Mouse (Mus musculus) cerebellum, postnatal 4 days (tissue): ENCODE measurements around the gene Ly6g6d.
"Not testable (repeated sequence)": the region's sequence is repeated elsewhere in the genome, so short reads cannot be mapped to it uniquely, and the experiment has no call there.

ENCODE experiments used
- DNase-seq, 2 experiments: peaks; one replicate each; pipeline ENCODE4 v3.0.0; 2022; ENCODE audit warnings: low spot score in 2 of 2, mixed read lengths in 1 of 2

The Ly6g6d gene

DNA sequence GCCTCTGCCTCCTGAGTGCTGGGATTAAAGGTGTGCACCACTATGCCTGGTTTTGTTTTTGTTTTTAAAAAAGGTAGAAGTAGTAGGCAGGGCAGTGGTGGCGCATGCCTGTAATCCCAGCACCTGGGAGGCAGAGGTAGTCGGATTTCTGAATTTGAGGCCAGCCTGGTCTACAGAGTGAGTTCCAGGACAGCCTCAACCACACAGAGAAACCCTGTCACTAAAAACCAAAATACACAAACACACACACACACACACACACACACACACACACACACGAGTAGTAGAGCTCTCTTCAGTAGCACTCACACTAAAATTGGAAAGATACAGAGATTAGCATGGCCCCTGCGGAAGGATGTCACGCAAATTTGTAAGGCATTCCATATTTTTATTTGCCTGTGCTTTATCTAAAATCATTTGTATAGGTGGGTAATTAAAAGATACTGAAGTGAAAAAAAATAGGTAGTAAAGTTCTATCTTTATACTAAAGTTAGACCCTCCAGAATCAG, 28.9 kb downstream of the Ly6g6d start:
- no peak for DNase-seq

DNA sequence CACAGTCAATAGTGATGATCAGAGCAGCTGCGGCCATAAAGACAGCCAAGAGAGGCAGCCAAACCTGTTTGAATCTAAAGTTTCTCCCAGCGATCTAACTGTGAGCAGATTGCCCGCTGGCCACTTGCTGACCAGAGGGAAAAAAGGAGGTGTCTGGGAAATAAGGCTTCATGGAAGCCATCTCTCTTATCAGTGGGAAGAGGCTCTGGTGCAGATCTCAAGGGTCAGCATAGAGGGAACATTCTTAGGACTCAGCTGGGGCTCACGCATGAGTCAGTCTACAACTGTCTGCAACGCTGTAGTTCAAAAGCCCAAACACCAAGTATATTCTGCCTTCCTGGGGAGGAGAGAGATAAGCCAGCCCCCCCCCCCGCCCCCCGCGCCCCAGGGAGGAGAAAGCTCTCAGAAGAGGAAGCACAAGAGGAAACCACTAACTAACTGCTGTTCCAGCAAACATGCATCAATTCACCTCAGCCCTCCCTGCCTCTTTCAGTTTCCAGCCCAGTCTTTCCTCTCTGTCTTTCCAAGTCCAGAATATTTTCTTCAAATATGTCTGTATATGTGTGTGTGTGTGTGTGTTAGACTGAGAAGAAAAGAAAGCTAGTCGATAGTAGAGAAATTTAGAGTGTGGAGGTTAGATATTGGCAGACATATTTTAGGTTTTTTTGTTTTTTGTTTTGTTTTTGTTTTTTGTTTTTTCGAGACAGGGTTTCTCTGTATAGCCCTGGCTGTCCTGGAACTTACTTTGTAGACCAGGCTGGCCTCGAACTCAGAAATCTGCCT, 29.5 kb downstream of the Ly6g6d start:
- DNase-seq = no peak

DNA sequence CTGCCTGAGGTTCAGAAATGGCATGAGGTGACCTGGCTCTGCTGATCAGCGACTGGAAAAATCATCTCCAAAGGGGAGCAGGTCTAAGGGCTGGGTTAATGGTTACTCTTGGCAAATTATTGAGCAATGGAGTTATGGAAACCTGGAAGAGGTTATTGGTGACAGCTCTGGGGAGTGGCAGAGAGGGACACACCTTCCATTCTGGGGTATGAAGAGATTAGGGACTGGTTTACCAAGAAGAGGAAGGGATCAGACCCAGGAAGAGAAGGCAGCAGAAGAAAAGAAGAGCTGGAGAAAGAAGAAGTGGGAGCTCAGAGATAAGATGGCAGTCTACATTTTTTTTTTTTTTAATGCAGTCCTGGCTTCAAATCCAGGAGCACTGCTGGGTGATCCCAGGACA, 30.2 kb downstream of the Ly6g6d start:
- no peak for DNase-seq

DNA sequence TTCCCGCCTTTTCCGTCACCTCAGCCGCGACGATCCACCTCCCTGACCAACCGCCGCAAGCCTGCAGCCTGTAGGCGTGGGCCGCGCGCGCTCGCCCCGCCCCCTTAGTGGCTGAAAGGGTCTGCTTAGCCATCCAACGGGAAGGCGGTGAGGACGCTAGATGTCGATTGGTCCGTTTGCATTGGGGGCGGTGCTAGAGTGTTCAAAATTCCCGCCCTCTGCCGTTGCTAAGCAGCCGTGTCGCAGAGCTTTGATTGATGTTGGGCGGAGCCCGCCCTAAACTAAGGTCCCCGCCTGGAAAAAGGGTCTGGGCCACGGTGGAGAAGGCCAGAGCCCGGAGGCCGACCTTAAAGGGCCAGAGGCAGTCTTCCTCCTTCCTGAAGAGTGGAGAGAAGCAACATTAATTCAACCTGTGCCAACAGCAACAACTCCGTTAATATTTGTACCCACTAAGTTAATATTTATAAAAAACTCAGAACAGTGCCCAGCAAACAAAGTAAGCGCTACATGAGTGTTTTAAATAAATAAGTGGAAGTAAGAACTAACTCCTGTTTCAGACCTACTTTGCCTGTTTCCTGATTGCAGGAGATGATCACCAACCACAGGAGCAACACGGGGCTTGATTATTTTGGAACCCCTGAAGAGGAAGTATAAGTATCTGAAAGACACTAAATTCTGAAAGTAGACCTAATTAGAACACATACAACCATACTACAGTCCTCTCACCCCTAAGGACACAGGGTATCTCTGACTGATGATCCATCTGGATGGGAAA, 31.0 kb downstream of the Ly6g6d start, which contains the start of gene Msh5:
TSS of gene Msh5 (minus strand) at position 65 of the 775 bp plus-strand sequence.
- peak; percentile 92 to 98 for DNase-seq

DNA sequence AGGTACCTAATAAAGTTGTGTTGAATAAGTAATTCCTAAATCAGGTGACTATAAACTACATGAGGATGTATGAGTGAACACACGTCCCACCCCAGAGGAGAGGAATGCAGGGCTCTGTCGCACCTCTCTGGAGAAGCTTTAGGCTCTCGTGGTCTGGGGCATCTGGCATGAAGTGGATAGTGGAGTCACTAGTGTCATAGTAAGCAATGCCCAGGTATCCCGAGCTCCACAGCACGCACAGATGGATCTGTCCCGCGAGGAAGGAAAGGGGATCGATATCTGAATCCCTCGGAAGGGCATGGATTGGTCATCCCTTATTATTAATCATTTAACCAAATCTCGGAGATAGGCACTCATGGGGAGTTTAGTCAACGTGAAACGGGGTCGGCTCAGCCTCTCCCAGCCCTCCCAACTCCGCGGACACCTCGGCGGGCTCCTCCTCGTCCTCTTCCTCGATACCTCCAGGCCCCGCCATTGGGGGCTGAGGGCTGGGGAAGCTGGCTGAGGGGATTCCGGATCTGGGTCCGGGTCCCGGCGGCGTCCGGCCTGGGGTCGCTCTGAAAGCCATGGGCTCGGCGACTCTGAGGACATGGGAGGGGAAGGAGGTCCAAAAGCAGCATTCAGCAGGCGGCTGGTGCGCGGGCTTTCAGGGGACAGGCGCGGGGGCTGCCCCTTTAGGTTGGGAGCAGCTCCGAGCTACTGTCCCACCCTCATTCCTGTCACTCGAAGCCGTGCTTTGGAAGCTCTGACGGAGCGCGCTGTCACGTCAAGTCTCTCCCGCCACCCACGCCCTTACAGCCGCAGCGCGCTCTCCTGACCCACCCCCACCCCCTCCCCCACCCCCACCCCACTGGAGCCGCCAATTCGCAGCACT, 31.8 kb downstream of the Ly6g6d start:
- no peak for DNase-seq

DNA sequence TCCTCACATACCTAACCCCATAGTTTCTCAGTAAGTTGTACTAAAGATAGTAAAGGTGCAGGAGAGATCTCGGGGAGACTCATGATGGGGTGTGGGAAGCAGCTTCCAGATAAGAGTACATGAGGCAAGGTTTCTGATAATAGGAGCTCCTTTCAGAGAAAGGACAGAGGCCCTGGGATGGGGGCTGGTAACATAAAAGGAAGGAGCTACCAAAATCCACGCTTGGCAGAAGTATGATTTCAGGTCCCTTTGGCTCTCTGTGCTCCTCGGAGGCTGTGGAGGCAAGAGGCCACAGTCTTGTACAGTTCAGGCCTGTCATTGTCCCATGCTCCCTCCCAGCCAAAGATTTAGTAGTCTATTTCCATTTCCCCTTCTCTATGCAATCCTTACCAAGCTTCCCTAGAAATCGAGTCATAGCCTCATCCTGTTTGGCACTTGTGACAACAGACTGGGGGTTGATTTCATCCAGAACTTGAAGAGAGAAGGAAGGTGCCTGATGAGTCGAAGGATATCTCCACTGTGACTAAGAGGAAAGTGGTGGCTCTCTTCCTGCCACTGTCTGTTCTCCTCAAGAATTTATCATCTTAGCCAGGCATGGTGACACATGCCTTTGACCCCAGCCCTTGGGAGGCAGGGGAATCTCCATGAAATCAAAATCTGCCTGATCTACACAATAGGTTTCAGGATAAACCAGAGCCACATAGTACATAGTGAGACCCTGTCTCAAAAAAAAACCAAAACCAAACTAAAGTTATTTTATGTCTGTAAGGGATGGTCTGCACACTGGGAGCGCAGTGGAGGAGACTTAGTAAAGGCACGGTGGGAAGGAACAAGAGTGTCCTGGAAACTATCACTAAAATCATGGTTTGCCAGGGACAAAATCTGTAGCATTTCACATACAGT, 32.7 kb downstream of the Ly6g6d start:
- no peak for DNase-seq

DNA sequence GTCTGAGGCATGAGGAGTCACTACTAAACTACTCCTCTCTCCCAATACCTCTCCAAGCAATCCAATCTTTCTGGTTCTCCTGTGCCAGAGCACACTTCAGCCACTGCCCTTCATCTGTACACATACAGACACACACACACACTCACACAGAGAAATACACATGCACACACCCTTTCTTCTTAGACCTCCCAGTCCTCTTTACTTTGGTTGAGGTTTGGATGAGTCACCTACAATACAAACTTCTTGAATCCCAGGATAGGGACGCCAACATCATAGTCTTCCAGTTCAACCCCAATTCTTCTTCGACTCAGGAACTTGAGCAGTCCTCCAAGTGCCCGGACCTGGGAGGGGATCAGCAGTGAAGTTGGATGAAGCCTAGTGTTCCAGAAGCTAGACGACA, 34.1 kb downstream of the Ly6g6d start:
- DNase-seq = no peak

DNA sequence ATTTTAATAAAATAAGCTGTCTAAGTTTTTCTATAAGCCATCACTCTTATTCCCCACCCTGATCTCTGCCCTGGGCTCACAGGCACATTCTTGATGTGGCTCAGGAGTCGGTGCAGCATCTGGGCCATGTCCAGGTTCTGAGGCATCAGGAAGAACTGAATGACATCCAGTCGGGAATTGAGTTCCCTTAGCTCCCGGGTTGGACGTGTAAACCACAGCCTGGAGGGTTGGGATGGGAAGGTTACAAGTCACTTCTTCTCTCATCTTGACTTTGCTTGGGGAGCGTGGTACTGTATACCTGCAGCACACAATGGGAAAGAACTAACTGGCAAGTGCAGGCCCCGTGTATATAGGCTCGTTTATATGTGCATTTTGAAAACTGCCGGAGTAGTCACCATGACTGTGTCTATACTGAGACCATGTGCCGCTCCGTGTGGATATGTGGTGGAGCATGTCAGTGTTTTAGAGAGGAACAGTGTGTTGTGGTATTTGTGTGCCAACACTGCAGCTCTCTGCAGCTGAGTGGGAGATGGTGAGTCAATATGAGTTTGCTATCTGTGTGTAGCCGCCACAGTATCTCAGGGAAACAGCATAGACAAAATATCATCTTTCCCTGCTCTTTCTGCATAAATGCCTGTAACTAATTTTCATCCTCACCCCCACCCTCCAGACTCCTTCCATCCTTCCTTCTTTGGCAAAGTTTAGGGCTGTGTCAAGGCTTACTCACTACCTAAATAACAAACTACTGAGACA, 38.6 kb downstream of the Ly6g6d start:
- no peak for DNase-seq

DNA sequence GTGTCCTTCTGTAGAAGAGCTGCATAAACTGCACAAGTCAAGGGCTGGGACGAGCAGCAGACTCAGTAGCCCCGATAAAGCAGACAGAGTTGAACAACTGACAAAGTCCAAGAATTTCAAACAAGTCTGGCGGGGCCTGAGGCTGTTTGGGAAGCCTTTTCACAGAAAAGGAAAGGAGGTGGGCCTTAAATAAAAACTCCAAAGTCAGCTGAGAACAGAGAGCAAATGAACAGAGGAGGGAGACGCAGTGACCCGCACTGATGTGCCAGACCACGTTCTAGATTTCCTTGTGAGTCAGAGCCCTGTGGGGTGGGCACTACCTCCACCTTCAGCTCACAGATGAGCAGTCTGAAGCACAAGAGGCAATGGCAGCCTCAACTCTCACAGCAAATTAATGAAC, 43.0 kb downstream of the Ly6g6d start:
- DNase-seq = no peak

DNA sequence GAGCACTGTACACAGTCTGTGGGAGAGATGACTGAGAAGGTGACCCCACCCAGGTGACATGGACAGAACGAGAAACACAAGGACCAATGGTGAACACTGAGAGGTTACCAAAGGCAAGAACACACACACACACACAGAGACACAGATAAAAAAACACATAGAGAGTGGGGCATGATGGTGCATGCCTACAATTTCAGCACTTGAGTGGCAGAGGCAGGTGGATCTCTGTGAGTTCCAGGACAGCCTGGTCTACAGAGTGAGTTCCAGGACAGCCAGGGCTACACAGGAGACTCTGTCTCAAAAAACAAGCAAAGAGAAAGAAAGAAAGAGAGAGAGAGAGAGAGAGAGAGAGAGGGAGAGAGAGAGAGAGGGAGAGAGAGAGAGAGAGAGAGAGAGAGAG, 44.2 kb downstream of the Ly6g6d start:
- not testable (repeated sequence) for DNase-seq

DNA sequence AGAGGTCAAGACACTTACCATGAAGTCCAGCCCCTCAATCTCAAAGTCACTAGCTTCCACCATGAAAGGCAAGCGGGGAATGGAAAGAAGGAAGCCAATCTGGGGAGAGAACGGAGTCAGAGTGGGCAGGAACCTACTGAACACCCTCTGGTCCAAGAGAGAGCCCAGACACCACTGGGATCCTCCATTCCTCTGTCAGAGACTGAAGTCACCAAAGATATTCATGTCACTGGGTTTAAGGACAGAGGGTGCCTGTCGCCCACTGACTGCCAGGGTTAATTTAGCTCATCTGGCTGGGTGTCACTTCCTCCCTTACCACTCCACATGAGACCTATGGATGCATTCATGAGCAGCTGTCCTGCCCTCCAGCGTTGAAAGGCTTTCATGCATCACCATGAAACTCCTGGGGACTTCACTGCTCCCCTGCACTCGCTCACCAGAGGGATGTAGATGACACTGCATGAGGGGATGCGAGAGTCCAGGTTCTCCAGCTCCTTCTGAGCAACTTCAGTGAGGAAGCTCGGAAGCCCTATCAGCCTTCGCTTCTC, 45.5 kb downstream of the Ly6g6d start:
- DNase-seq = no peak

DNA sequence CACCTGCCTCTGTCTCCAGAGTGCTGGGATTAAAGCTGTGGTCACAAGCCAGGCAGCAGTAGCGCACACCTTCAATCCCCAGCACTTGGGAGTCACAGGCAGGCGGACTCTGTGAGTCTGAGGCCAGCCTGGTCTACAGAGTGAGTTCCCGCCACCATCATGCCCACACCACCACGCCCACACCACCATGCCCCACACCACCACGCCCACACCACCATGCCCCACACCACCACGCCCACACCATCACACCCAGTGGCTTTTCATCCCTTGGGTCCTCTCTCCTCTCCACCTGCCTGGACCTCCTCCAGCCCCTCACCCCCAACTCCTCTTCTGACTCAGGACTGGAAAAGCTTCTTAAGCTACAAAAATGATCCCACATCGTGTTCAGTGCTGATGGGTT, 46.0 kb downstream of the Ly6g6d start:
- no peak for DNase-seq

DNA sequence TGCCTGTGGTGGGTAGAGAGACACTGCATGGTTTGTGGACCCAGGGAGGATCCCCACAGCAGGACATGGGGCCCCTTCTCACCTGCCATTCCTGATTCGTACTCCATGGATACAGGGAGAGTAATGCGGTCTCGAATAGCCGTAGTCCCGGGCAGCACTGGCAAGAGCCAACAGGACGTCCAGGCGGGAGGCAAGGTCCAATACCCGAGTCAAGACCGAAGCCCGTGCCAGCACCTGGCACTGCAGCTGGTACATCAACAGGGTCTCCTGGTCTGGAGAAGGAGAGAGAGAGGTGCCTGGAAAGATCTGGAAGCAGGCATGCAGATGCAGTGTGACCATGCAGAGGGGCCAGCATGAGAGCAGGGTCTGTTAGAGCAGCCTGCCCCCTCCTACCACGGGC, 46.6 kb downstream of the Ly6g6d start:
- no peak for DNase-seq

DNA sequence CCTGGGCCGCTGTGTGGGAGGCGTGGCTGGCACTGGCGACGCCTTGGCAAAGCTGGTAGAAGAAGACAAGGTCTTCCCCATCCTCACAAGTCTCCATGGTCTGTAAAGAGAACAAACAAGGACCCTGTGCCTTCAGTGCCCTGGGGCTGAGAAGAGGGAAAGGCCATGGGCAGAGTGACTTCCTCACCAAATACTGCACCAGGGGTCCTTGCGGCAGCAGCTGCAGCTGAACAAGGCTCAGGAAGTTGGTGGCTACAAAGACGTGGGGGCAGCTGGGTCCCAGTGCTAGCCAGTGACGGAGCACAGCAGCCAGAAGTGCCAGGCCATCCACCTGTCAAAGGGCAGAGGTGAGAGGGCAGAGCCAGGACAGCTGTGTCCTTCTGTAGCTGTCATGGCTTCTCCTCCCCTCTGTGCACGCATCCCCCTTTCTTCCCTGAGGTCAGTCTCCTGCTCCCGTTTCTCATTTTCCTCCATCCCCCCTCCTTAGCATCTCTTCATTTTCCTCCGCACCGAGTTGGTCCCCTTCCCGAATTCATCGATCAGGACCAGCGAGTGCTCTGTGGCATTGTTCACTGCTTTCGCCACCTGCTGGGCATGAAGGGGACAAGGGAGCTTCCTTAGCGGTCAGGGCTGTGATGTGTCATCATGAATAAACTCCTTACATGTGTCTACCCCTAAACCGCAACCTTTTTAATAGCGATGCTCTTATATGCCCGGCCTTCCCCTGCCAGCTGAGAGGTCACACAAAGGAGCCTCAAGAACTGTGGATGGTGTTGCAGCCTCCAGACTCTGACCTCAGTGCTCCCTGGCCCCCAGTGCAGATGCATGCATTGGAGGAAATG, 48.0 kb downstream of the Ly6g6d start:
- no peak for DNase-seq

DNA sequence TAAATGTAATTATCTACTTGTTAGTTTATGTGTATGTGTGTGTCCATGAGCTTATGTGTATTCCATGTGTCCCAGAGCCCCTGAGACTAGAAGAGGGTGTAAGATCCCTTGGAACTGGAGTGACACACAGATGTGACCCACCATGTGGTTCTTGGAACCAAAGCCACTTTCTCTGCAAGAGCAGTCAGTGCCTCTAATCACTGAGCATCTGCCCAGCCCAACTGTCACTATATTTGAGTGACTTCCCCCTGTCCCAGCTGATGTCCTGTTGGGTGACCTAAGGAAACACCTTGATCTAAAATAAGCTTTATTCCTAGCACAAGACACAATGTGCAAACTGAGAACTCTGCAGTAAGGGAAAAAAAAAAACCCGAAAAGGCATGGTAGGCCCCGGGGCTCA, 49.5 kb downstream of the Ly6g6d start:
- no peak for DNase-seq

DNA sequence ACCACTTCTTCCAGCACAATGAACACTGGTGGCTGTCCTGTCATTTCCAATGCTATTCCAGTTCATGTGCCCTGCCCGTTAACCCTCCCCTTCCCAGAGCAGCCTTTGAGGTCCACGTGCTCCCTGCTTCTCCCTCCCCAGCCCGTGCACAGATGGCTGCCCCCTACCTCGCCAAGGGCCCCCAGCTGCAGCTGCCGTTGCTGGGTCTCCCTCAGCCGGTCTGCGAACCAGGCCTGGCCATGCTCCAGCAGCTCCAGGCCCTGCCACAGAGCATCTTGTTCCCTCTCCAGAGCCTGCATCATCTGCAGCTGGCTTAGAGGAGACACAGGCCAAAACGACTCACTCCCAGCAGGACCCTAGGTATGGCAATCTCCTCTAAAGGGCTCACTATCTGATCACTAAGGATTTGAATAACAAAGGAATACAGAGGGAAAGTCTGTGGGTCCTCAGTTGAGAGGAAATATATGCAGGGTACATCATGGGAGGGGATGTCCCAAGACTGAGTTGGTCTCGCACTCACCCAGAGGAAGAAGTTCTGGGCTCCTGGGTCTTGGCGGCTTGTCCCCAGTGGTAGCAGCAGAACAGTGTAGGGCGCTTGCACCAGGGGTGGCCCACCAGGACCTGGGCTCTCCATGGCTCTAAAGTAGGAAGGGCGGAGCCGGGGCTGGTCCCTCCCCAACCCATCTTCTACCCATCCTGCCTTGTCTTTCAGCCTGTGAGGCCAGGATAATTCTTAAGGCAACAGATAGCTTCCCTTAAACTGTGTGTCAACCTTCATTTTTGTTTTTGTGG, 50.4 kb downstream of the Ly6g6d start, which contains the start of gene Sapcd1:
TSS of gene Sapcd1 (minus strand) at position 740 of the 792 bp plus-strand sequence.
- peak; percentile 58 to 83 for DNase-seq

DNA sequence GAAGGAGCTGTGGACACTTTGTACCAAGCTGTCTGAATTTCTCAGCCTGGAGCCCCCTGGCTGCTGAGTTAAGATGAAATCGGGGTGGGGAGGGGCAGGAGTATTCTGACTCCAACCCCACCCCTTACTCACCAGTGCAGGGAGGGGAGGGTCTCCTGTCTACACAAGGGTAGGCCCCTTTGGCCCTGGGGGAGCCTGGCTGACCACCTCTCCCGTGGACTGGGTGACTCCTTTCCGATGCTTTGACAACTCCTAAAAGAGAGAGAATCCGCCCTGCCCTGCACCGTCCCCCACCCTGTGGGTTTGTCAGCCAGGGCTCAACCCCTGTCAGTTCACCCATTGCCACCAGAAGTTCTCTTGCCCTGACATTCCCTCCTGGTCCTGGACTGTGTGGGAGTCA, 51.7 kb downstream of the Ly6g6d start:
- no peak for DNase-seq
